Mouse (Mus musculus) CD4-positive naive resting alpha-beta T cell, adult 76 days (primary cell): ENCODE results near the gene Wdr74. TPM values are rescaled to one million over a fixed set of nuclear protein-coding genes. Genes with fewer than 3 reads are reported as not detected.

Experiments
- total RNA-seq: library from RNA; stranded (reverse); gene quantifications from one replicate; pipeline ENCODE4 v1.2.4, GENCODE M21; 2023

Wdr74 gene
- 89.2 TPM for total RNA-seq

GRCm38 (mm10) chr19:8735389-8736159, at the start of gene Wdr74:
Gene Wdr74 (plus strand): TSS chr19:8735827.

GRCm38 (mm10) chr19:8722907-8723573, 12.6 kb upstream of the Wdr74 start, which contains the start of gene Slc3a2:
Gene Slc3a2 (minus strand): TSS chr19:8723369.

DNA sequence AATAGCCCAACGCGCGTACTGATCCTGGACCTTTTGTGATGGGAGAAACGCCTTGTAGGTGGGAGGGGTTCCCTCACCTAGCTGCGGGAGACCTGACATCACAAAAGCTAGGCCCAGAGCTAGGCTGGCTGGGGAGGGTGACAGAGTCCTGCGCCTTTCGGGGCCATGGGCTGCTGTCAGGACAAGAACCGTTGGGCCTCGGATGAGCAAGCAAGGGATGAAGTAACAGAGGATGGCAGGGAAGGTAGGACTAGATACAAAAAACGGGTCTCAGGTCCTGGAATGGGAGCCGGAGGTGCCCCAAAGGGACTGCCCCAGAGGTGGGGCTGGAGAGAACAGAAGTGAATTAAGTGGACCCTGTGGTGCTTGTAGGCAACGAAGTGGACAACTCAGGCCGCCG, 5.0 kb downstream of the Wdr74 start, which contains the start of gene 1700092M07Rik:
Gene 1700092M07Rik, plus strand, starts transcription at position 116 of the 400 bp plus-strand sequence.

DNA sequence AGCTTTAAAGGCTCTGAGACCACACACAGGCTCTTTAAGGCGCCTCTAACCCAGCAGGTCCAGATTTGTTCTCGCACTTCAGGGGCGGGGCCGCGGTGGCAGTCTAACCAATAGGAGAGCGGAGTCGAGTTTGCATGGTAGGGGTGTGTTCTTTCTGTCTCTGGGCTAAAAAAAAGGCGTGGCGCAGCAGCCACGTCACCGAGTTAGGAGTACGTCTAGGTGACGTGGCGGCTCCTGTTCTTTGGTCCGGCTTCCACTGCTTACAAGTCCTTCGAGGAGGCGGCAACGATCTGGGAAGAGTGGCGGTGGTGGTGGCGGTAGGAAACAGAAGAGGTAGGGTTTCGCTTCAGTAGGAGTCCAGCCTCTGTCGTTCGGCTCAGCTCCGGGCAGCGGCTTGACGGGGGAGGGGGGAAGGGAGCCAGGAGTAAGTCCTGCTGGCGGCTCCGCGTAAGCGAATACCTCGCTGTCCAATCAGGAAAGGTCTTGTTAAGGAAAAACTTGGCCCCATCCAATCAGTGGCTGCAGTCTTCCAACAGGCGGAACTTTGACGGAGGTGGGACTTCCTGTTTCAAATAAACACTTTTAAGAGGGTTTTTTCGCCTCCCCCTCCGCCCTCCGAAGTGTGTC, 5.7 kb downstream of the Wdr74 start, which contains the start of gene Stx5a:
Gene Stx5a, plus strand, starts transcription at position 171 of the 627 bp plus-strand sequence.

DNA sequence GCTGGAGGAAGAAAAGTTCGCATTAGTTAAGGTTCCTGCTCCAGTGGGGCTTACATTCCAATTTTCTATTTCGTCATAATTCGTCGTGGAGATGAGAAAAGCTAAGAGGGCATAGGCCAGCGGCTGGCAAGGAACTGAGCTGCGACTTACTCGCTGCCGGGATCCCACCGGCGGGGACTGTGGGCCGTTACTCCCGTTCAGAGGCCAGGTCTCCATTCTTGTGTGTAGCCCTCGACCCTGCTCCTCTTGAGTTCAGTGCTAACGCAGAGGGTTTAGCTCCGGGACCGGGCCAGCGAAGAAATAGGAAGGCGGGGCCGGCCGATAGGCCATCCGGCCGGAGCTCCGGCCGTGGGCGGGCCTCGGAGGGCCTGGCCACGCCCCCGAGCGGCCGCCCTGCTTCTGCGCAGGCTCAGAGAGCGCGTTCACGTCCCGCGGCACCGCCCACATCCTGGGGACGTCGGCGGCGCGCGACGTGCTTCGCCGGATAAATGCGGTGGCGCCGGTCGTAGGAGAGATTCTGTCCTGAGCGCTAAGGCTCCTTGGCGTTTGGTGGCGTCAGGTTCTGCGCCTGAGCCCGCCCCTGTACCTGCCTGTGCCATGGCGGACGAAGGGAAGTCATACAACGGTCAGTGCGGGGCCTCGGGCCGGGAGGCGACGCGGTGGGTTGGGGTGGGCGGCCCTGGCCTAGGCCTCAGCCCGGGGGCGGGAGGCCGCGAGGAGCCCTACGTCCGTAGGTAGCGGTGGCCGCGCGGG, 21.2 kb downstream of the Wdr74 start, which contains the start of gene Nxf1:
Gene Nxf1, plus strand, starts transcription at position 439 of the 753 bp plus-strand sequence.

GRCm38 (mm10) chr19:8770567-8771270, 35.1 kb downstream of the Wdr74 start, which contains the start of gene Tmem223:
Gene Tmem223 (plus strand): TSS chr19:8770996.

DNA sequence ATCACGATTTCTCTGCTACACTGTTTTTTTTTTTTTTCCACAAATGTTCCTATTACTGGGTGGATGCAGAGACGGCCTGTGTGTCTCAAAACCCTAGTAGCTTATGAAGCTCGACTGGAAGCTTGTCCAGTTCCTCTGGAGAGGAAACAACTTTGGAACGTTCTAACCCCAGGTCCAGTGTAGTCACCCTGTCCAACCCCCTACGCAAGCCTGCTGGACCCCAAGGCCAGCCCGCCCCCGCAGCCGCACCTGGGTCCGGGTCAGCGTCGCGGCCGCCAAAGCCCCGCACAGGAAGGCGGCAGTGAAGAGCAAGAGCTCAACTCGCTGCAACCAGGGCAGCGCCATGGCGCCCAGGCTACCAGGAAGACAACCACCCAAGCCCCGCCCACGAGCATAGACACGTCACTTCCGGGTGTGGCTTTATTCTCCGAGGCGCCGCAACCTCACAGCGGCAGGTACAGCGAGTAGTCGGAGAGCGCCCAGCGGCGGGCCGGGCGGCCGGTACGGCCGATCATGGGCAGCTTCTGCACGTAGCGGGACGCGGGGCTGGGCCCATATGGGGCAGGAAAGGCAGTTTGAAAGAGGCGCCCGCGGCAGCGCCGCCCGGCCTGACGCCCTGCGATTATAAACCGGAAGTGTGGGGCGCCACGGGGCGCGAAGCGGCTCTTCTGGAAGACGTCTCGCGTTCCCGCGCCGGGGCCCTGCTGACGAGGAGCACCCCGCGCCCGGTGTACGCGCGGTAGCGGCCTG, 38.6 kb downstream of the Wdr74 start, which contains the start of gene Tmem179b:
Gene Tmem179b, minus strand, starts transcription at position 382 of the 750 bp plus-strand sequence.

DNA sequence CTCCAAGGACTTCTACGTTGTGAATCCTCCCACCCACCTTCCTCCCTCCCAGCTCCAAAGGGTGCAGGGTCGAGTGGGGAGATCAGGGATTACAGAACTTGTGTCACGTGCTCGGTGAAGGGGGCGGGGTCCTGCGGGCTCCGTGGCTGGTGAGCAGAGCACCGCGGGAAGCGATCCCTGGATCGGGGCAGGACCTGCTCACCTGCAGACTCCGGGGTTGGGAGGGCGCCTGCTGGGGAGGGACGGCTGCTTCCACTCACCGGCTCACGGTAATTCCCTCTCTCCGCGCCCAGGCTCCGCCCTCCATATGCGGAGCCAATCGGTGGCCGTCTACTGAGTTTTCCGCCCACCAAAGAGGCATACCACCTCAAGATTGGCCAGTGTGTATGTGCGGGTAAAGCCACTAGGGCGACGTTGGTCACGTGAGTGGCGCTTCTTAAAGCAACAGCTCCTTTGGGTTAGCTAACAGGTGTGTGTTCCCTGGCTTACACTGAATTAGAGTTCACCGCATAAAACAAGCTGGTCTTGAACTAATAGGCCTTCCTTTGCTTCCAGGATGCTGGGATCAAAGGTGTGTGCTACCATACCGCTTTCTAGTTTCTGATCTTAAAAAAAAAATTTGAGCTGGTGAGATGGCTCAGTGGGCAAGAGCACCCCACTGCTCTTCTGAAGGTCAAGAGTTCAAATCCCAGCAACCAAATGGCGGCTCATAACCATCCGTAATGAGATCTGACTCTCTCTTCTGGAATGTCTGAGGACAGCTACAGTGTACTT, 50.6 kb downstream of the Wdr74 start, which contains the start of gene Taf6l:
Gene Taf6l, minus strand, starts transcription at position 410 of the 774 bp plus-strand sequence.

Other genes starting within 250 kb of the Wdr74 start
- gene Slc22a8, start 144.6 kb upstream of the Wdr74 start, total RNA-seq, result not detected
- gene Slc22a6, start 117.8 kb upstream of the Wdr74 start, total RNA-seq, result not detected
- not detected for gene Chrm1, start 72.0 kb upstream of the Wdr74 start, total RNA-seq
- gene Slc3a2, start 12.5 kb upstream of the Wdr74 start, total RNA-seq, result 200 TPM
- 2.3 TPM for gene 1700092M07Rik, start 4.9 kb downstream of the Wdr74 start, total RNA-seq
- 265 TPM for gene Stx5a, start 5.6 kb downstream of the Wdr74 start, total RNA-seq
- gene Nxf1, start 21.2 kb downstream of the Wdr74 start, total RNA-seq, result 559 TPM
- gene Tmem223, start 35.2 kb downstream of the Wdr74 start, total RNA-seq, result 30.8 TPM
- 61.1 TPM for gene Tmem179b, start 38.6 kb downstream of the Wdr74 start, total RNA-seq
- 9.8 TPM for gene Taf6l, start 50.6 kb downstream of the Wdr74 start, total RNA-seq
- gene Polr2g, start 62.8 kb downstream of the Wdr74 start, total RNA-seq, result 50.4 TPM
- gene Zbtb3, start 66.7 kb downstream of the Wdr74 start, total RNA-seq, result 0.26 TPM
- gene Ttc9c, start 83.5 kb downstream of the Wdr74 start, total RNA-seq, result 21.2 TPM
- 101 TPM for gene Hnrnpul2, start 84.2 kb downstream of the Wdr74 start, total RNA-seq
- gene AC129217.1, start 93.9 kb downstream of the Wdr74 start, total RNA-seq, result 16.0 TPM
- gene Bscl2, start 101.6 kb downstream of the Wdr74 start, total RNA-seq, result 37.6 TPM
- not detected for gene Gng3, start 103.4 kb downstream of the Wdr74 start, total RNA-seq
- gene Lrrn4cl, start 114.9 kb downstream of the Wdr74 start, total RNA-seq, result 0.91 TPM
- gene Ubxn1, start 135.7 kb downstream of the Wdr74 start, total RNA-seq, result 116 TPM
- 36.2 TPM for gene Uqcc3, start 145.1 kb downstream of the Wdr74 start, total RNA-seq
- gene Lbhd1, start 147.9 kb downstream of the Wdr74 start, total RNA-seq, result 9.4 TPM
- gene Gm49403, start 148.1 kb downstream of the Wdr74 start, total RNA-seq, result not detected
- gene 1810009A15Rik, start 153.0 kb downstream of the Wdr74 start, total RNA-seq, result 25.8 TPM
- 3.8 TPM for gene Gm49416, start 153.1 kb downstream of the Wdr74 start, total RNA-seq
- 18.6 TPM for gene Ints5, start 157.2 kb downstream of the Wdr74 start, total RNA-seq
- gene Ganab, start 162.2 kb downstream of the Wdr74 start, total RNA-seq, result 134 TPM
- 41.9 TPM for gene B3gat3, start 184.5 kb downstream of the Wdr74 start, total RNA-seq
- gene Rom1, start 193.5 kb downstream of the Wdr74 start, total RNA-seq, result 3.0 TPM
- gene Eml3, start 193.7 kb downstream of the Wdr74 start, total RNA-seq, result 70.7 TPM
- gene Mta2, start 206.0 kb downstream of the Wdr74 start, total RNA-seq, result 172 TPM
- 39.7 TPM for gene Tut1, start 218.0 kb downstream of the Wdr74 start, total RNA-seq
- gene Eef1g, start 231.2 kb downstream of the Wdr74 start, total RNA-seq, result 533 TPM